Mouse (Mus musculus): Measurements from ENCODE around the gene Gm49711.

GRCm38 (mm10) chr16:92195094-92195493 is 137.0 kb downstream of the Gm49711 start:
- TF ChIP-seq CHD2 (IDR thresholded peaks at IDR 0.05; ENCODE audit: low read depth, low read length), result no peak
- no peak for TF ChIP-seq MAFK (IDR thresholded peaks at IDR 0.05; ENCODE audit: insufficient read depth, low read depth, low read length)
- TF ChIP-seq ZC3H11A (IDR thresholded peaks at IDR 0.05; ENCODE audit: borderline replicate concordance, low read depth, low read length), result no peak
